Mouse (Mus musculus) embryo, embryonic 9.5 days (tissue): Measurements from ENCODE around the gene Rrm1.
"Not testable (repeated sequence)": the region's sequence is repeated elsewhere in the genome, so short reads cannot be mapped to it uniquely, and the experiment has no call there.

Experiments used
- DNase-seq: peaks from one replicate; pipeline ENCODE4 v3.0.0-alpha.2; 2017; ENCODE audit errors: extremely low spot score

Rrm1 gene

DNA sequence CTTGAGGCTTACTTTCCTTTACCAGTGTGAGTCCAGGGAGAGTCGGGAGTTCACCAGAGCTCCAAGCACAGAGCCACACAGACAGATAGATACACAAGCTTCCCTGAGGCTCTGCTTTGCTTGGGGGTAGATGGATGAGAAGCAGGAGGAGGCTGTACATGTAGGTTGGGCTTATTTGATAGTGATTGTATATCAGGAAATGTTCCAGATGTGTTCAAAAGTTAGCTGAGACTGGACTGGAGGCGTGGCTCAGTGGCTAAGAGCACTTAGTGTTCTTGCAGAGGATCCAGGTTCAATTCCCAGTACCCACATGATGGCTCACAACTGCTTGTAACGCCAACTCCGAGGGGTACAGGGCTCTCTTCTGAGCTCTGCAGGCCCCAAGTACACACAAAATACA is 36.9 kb downstream of the Rrm1 start:
- no peak for DNase-seq

- no peak for DNase-seq
Measured at GRCm38 (mm10) chr7:102478926-102479325, 37.4 kb downstream of the Rrm1 start.

- no peak for DNase-seq
Measured at GRCm38 (mm10) chr7:102479368-102480078, 38.0 kb downstream of the Rrm1 start.

- no peak for DNase-seq
Measured at GRCm38 (mm10) chr7:102480821-102481220, 39.3 kb downstream of the Rrm1 start.

DNA sequence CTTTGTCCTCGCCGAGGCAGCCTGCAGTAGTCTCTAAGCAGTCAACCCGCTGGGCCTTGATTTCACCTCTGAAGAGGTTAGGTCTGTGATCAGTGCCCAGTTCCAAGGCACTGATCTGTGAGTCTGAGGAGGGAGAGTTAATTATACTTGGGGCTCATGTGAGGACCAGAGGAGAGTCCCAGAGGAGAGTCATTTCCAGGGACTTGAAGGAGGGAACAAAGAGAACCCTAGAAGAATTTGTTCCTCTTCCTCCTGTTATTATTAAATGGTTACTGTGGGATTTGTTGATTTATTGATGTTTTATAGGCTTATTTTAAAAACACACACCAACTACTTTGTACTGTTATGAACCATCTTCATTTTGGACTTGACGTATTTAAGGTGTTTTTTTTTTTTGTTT is 40.1 kb downstream of the Rrm1 start, which contains the start of gene Olfr543:
TSS of gene Olfr543 (minus strand) at position 101 of the 400 bp plus-strand sequence.
- DNase-seq = no peak

DNA sequence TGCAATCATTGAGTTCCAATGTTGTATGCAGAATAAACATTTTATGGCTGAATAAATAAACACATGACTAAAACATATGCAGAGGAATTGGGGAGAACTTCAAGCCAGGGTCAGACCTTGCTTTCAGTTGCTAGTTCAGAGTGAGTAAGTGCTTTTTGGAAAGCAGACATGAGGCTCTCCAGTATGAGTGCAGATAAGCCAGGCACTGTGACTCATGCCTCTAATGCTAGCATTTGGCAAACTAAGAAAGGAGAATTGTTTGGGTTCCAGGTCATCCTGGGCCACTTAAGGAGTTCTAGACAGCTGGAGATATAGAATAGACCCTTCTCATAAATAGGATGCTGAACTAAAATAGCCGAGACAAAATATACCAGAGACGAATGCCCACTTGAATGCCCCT is 42.2 kb downstream of the Rrm1 start:
- no peak for DNase-seq

GRCm38 (mm10) chr7:102484766-102485165 is 43.3 kb downstream of the Rrm1 start:
- DNase-seq = not testable (repeated sequence)

DNA sequence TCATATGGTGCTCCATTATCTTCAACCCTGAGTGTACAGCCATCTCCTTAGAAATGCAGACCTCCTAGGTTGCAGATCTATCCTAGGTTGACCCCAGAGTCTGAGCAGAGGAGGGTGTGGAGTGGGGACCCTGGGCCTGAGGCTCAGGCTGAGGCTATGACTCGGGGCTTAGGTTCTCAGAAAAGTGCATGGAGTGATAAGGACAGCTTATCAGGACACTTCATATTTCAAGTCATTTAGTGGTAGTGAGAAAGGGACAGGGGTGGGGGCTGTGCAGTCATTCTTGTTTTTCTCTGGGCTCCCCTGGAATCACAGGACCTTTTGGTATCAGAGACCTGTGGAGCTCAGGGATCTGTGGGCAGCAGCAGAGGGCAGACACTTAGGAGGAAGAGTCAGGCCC is 44.6 kb downstream of the Rrm1 start:
- no peak for DNase-seq

GRCm38 (mm10) chr7:102488161-102488560 is 46.7 kb downstream of the Rrm1 start, which contains the start of gene Olfr544:
Gene Olfr544 (minus strand): TSS chr7:102488313.
- no peak for DNase-seq

GRCm38 (mm10) chr7:102494416-102494815 is 52.9 kb downstream of the Rrm1 start:
- not testable (repeated sequence) for DNase-seq

DNA sequence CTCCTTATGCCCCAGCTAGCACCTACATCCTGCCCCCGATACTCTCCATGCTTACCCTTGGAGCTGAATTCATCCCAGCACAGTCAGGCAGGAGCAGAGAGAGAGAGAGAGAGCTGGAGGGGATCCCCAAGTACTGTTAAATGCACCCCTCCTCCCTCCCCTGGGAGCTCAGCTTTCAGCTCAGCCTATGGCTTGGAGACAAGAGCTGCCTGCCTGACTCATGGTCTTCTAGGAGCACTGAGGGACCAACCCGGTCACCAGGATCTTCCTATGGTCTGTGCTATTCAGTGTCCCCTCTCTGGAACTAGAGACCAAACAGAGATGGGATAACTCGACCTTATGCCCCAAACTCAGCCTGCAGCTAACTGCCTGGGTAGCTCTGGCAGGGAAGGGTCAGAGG is 58.0 kb downstream of the Rrm1 start, which contains the start of gene Olfr545:
TSS of gene Olfr545 (minus strand) at position 101 of the 400 bp plus-strand sequence.
- no peak for DNase-seq

GRCm38 (mm10) chr7:102501986-102502385 is 60.5 kb downstream of the Rrm1 start:
- DNase-seq = no peak

- peak; percentile 72 for DNase-seq
Measured at GRCm38 (mm10) chr7:102506848-102507247, 65.4 kb downstream of the Rrm1 start.

DNA sequence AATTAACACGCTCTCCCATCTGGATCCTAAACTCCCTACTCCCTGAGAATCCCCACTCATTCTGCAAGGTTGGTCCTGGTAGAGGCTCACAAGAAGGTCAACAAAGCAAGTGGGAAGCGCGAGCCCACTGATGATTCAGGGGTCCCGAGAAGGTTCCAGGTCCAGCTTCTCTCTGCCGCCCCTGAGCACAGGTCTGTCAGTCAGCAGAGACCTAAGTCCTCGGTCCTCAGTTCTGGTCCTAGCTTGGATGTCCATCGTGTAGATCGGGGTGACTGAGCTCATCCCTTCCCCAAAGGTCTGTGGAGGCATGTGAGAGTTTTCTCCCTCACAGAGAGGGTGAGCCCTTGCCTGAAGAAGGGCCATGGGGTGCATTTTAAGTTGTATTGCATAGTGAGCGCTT is 66.6 kb downstream of the Rrm1 start:
- DNase-seq = no peak

DNA sequence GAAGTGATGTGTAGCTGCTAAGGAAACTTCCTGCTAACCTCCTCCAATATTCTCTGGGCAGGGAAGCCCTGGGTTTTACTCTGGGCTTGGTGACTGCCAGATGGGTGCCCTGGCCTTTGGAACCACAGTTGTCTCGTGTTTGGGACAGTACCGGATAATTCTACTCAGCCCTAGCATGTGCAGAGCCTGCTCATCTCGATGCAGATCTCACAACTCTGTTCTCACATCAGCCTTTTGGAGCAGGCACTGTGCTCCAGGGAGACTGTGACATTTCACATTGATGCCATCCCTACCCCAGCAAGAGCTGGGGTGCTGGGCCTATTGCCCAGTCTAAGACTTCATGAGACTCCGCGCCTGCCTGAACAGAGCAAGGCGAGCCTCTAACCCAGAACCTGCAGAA is 67.2 kb downstream of the Rrm1 start:
- DNase-seq = no peak

DNA sequence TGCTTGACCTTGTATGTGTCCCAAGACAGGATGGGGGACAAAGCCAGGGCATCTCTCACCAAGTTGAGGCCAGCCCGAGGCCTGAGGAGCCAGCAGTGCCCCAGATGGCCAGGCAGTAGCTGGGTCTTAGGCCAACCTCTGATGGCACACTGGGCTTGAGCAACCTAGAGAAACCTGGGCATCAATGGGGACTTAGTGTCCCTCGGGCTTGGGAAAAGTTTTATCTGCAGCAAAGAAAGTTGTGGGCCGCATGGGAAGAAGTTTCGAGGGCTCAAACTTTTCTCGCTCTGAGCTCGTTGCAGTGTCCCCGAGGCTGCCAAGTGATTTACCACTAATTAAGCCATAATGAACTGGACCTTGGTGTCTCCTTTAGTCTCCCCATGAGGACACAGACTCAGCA is 68.2 kb downstream of the Rrm1 start:
- DNase-seq = no peak

GRCm38 (mm10) chr7:102511927-102512326 is 70.4 kb downstream of the Rrm1 start:
- no peak for DNase-seq

GRCm38 (mm10) chr7:102512814-102513435 is 71.4 kb downstream of the Rrm1 start:
- DNase-seq = peak; percentile 88

DNA sequence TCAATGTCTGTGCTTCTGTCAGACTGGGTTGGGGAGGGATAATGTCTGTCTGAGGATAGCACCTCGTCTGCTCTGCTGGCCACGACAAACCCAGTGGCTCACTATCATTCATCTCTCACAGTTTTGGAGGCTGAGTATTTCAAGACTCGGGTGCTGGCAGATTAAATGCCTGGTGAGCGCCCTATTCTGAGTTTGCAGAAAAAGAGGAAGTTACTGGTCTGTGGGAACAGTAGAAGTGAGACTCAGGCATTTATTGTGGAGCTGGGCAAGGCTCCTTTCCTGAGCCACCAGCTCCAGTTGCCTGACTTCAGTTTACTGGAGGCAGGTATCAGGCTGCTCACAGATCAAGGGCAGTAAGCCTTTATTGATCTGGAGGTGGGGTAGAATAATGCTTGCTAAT is 72.6 kb downstream of the Rrm1 start:
- no peak for DNase-seq

DNA sequence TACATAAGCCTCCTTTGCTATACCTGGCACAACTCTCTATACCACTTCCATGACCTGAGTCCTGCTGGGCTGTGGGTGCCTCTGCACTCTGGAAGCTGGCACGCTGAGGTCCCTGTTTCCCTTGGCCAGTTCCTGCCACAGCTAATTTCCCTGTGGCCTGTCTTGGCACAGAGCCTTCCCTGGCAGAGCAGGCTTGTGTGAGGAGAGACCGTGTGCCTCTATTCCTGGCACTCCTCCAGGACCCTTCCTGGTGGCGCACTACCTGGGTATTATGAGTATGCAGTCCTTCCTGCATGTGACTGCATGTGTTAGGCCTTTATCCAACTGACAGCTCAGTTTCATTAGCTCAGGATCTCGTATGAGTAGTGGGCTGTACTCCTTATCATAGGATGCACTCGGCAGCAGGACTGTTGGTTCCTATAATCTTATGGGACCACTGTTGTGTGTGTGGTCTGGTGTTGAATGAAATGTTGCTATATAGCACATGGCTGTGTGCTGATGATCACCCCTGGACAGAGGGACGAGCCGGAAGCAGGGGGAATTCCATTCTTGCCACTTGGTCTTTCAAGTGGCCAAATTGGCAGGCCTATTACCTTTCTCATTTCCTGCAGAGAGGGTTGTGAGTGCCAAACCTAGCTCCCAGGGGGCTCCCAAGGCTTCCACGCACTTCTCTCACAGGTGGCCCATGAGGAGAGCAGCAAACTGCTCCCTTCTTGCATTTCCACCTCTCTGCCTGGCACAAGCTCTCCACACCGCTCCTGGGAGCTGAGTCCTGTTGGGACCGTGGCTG is 75.0 kb downstream of the Rrm1 start:
- DNase-seq = no peak

DNA sequence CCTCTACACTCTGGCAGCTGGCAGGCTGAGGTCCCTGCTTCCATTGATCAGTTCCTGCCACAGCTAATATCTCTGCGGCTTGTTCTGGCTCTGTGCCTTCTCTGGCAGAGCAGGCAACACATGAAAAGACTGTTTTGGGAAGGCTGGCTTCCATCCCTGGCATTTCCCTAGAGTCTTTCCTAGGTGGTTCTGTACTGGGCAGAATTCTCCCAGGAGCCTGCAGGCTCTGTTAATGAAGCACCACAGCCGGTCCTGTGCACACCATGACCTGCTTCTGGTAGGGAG is 75.5 kb downstream of the Rrm1 start:
- no peak for DNase-seq
